Mouse (Mus musculus): ENCODE measurements around the gene Asic4. TPM values are rescaled to one million over a fixed set of nuclear protein-coding genes. Genes with fewer than 3 reads are reported as not detected.

The Asic4 gene
- polyA plus RNA-seq, 1 experiment from 2014 or later: 19.0 TPM

GRCm38 (mm10) chr1:75507006-75507405 is 56.8 kb downstream of the Asic4 start, which contains the start of gene Inha:
Gene Inha (plus strand): TSS chr1:75507077.
- Histone ChIP-seq H3K9ac (peak within 1 kb of the TSS; percentile 96), H3K4me2 (replicated peaks) (peak within 1 kb of the TSS; percentile 92), H3K4me3 (peak within 1 kb of the TSS; percentile 79), H3K4me1 (peaks cover 32% of the 10 kb centered on the region), H3K9me3 (replicated peaks) (no peaks in the 10 kb centered on the region), H3K27ac (peak within 1 kb of the TSS; percentile 89), H3K36me3 (peaks cover 11% of the 10 kb centered on the region), H3K27me3 (peaks cover 43% of the 10 kb centered on the region)
- 73% methylated on average over 10 of the region's 10 CpGs for WGBS
- ATAC-seq (ENCODE audit: low FRiP score): no peak

GRCm38 (mm10) chr1:75509586-75509985 is 59.4 kb downstream of the Asic4 start:
- no peaks in the 10 kb centered on the region for H3K36me3 ChIP-seq
- no peak overlapping the region for H3K27ac ChIP-seq
- WGBS: 57% methylated on average over 20 of the region's 20 CpGs
- peaks cover 31% of the 10 kb centered on the region for H3K27me3 ChIP-seq
- no peak overlapping the region for H3K4me3 ChIP-seq
- no peaks in the 10 kb centered on the region for H3K9me3 ChIP-seq (replicated peaks)
- no peak for ATAC-seq (ENCODE audit: low FRiP score)
- H3K4me1 ChIP-seq: peaks cover 28% of the 10 kb centered on the region
- H3K4me2 ChIP-seq (replicated peaks): no peak overlapping the region
- H3K9ac ChIP-seq: no peak overlapping the region

DNA sequence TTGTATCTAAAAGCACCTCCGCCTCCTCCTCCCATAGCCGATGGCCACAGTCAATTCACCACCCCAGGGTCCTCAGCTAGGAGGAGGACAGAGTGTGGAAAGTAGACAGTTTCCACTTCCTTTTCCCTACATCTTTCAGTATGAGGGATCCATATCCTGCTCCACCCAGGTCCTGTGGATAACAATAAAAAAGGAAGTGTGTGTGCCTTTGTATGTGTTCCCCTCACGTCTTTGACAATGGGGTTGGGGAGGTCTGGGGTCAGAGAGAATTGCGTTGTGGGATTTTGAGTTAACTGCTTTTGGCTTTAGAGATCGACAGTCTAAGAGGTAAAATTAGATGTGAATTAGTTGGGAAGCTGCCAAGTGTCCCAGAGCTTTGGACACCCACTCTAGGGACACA is 59.9 kb downstream of the Asic4 start:
- no peaks in the 10 kb centered on the region for H3K9me3 ChIP-seq (replicated peaks)
- H3K4me3 ChIP-seq: no peak overlapping the region
- 76% methylated on average over 5 of the region's 5 CpGs for WGBS
- H3K27ac ChIP-seq: no peak overlapping the region
- no peak for ATAC-seq (ENCODE audit: low FRiP score)
- no peak overlapping the region for H3K4me2 ChIP-seq (replicated peaks)
- H3K36me3 ChIP-seq: no peaks in the 10 kb centered on the region
- H3K4me1 ChIP-seq: peaks cover 23% of the 10 kb centered on the region
- no peak overlapping the region for H3K9ac ChIP-seq
- H3K27me3 ChIP-seq: peaks cover 31% of the 10 kb centered on the region

DNA sequence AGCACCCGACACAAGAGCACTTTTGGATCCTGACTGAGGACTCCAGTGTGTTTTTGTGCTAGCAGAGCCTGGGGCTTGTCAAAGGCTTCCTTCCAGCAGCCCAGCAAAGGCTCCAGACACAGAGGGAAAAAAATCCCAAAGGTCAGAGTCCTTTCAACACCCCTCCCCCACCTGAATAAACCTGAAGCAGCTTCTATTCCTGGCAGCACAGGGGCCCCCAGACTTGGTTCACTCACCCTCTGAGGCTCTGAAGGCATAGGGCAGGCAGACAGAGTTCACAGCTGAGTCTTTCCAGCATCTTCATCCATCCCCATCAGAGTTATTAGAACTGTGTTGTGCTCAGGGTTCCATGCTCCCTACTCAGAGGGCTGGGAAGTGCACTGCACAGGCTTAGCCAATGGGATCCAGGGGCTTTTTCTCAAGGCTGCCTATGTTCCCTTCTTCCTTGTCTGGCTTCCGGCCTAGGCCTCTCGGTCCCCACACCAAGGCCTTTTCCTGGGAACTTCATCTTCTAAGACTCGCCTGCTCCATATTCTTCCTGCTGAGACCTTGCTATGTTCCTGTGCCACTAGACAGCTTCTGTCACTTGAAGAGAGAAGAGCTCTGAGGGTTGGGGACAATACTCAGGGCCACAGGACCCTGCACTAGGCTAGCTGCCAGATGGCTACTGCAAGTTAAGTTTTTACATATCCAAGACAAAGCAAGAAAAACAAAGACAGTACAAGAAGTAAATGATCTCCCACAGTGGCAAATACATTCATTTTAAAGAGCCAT is 61.4 kb downstream of the Asic4 start:
- peaks cover 15% of the 10 kb centered on the region for H3K4me1 ChIP-seq
- no peak overlapping the region for H3K4me2 ChIP-seq (replicated peaks)
- H3K36me3 ChIP-seq: no peaks in the 10 kb centered on the region
- H3K9me3 ChIP-seq (replicated peaks): no peaks in the 10 kb centered on the region
- H3K27me3 ChIP-seq: peaks cover 29% of the 10 kb centered on the region
- H3K4me3 ChIP-seq: no peak overlapping the region
- H3K27ac ChIP-seq: peak overlapping the region; percentile 7; the same call in 1 of the 2 replicates
- H3K9ac ChIP-seq: no peak overlapping the region; the same call in 1 of the 2 replicates
- WGBS: 47% methylated on average over 4 of the region's 4 CpGs
- no peak for ATAC-seq (ENCODE audit: low FRiP score)

- Histone ChIP-seq H3K27me3 (peaks cover 19% of the 10 kb centered on the region), H3K4me3 (no peak overlapping the region), H3K4me1 (peaks cover 7% of the 10 kb centered on the region; the same call in 1 of the 2 replicates), H3K9ac (no peak overlapping the region), H3K4me2 (replicated peaks) (no peak overlapping the region), H3K36me3 (no peaks in the 10 kb centered on the region), H3K27ac (no peak overlapping the region), H3K9me3 (replicated peaks) (no peaks in the 10 kb centered on the region)
- WGBS: 74% methylated on average over 3 of the region's 3 CpGs
- ATAC-seq (ENCODE audit: low FRiP score): no peak
These were observed 62.3 kb downstream of the Asic4 start for GRCm38 (mm10) chr1:75512550-75512949.

DNA sequence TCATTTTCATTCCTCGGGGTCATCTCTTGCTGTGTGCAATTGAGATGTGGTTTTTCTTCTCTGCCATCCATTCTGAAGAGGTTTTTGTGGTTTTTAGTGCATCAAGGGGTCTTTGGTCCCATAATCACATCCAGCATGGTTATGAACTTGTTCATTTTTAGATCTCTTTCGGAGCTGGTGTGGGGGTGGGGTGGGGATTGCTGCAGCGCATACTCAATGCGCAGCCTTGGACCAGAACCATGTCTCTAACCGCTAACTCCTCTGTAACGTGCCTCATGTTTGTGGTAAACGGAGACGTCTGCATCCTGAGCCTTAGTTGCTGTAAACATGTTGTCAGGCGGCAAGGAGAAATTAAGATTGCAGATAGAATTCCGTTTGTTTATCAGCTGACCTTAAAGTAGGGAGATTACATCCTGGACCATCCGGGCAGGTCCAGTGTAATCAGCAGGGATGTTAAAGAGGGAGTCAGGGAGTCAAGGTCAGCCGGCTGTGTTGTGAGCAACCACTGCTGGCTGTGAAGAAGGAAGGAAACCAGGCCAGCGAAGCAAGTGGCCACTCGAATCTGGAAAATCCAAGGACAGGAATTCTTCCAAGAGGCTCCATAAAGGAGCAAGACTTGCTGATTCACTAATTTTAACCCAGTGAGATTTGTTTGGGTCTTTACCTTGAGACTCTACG is 66.6 kb downstream of the Asic4 start:
- no peak for ATAC-seq (ENCODE audit: low FRiP score)
- Histone ChIP-seq H3K9me3 (replicated peaks) (no peaks in the 10 kb centered on the region), H3K4me2 (replicated peaks) (no peak overlapping the region), H3K27ac (no peak overlapping the region), H3K27me3 (no peaks in the 10 kb centered on the region), H3K9ac (no peak overlapping the region), H3K36me3 (no peaks in the 10 kb centered on the region), H3K4me3 (no peak overlapping the region), H3K4me1 (peaks cover 4% of the 10 kb centered on the region)
- 84% methylated on average over 15 of the region's 15 CpGs for WGBS

GRCm38 (mm10) chr1:75517984-75518383 is 67.7 kb downstream of the Asic4 start:
- Histone ChIP-seq H3K36me3 (no peaks in the 10 kb centered on the region), H3K4me2 (replicated peaks) (no peak overlapping the region), H3K27me3 (no peaks in the 10 kb centered on the region), H3K4me3 (no peak overlapping the region), H3K4me1 (peaks cover 9% of the 10 kb centered on the region), H3K9ac (no peak overlapping the region), H3K27ac (no peak overlapping the region), H3K9me3 (replicated peaks) (no peaks in the 10 kb centered on the region)
- no peak for ATAC-seq (ENCODE audit: low FRiP score)
- WGBS: 56% methylated on average over 4 of the region's 4 CpGs

GRCm38 (mm10) chr1:75518427-75518826 is 68.2 kb downstream of the Asic4 start:
- WGBS: 97% methylated on average over 4 of the region's 4 CpGs
- Histone ChIP-seq H3K27ac (no peak overlapping the region), H3K4me1 (peaks cover 9% of the 10 kb centered on the region), H3K9ac (no peak overlapping the region), H3K4me3 (no peak overlapping the region), H3K36me3 (no peaks in the 10 kb centered on the region), H3K27me3 (no peaks in the 10 kb centered on the region), H3K9me3 (replicated peaks) (no peaks in the 10 kb centered on the region), H3K4me2 (replicated peaks) (no peak overlapping the region)
- ATAC-seq (ENCODE audit: low FRiP score): no peak

DNA sequence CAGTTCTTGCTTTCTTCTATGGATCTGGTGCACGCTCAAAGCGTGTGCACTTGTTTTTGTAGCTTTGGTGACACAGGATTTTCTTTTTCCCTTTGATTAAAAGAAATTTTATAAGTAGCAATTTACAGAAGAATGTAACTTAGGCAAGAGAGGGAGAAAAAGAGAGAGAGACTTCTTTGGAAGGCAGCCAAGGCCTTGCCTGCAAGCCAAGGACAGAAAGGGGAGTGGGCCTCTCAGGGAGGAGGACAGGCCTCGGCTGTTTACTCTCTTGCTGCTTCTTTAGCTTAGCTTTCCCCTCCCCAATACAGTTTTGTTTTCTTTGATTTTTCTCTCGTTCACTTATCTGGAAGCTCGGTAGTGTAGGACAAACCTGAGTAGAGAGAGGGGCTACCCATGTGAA is 69.3 kb downstream of the Asic4 start:
- WGBS: 90% methylated on average over 5 of the region's 5 CpGs
- H3K9ac ChIP-seq: no peak overlapping the region
- ATAC-seq (ENCODE audit: low FRiP score): no peak
- H3K9me3 ChIP-seq (replicated peaks): no peaks in the 10 kb centered on the region
- H3K4me2 ChIP-seq (replicated peaks): no peak overlapping the region
- no peaks in the 10 kb centered on the region for H3K36me3 ChIP-seq
- H3K27me3 ChIP-seq: no peaks in the 10 kb centered on the region
- peaks cover 9% of the 10 kb centered on the region for H3K4me1 ChIP-seq
- H3K4me3 ChIP-seq: no peak overlapping the region
- no peak overlapping the region for H3K27ac ChIP-seq

DNA sequence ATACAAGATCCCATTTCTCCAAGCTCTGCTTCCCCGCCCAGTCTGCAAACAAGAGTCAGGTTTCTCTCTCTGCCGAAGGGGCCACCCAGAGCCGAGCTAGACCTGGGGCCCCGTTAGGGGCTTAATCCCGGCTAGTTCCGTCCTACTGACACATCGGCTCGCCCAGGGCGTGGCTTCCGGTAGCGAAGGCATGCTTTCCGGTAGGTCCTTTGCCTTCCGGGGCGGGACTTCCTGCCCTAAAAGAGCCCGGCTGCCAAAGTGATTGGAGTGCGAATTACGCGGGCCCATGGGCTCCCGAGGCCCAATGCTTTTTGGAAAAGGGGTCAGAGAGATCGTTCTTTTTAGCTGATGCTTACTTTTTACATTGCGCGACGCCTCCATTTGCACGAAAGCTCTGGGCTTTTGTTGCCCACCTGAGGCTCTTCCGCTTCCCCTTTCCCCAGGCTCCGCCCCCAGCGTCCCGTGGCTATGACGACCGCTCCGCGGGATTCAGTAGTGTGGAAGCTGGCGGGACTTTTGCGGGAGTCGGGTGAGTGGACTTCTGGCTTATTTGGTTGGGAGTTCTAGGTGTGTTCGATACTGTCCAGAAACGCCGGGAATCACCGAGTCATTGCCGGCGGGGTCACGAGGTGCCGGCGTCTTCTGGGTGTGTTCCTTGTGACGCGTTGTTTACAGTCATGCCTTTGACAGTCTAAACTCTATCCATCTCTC is 71.2 kb downstream of the Asic4 start, which contains the start of gene Stk11ip:
Stk11ip (plus strand) TSS at position 209 of the 711 bp plus-strand sequence.
- H3K27ac ChIP-seq: peak within 1 kb of the TSS; percentile 86
- H3K27me3 ChIP-seq: no peaks in the 10 kb centered on the region
- ATAC-seq (ENCODE audit: low FRiP score): peak; percentile 97
- H3K36me3 ChIP-seq: peaks cover 4% of the 10 kb centered on the region
- WGBS: under 1% methylated on average over 46 of the region's 46 CpGs
- H3K9me3 ChIP-seq (replicated peaks): no peaks in the 10 kb centered on the region
- H3K9ac ChIP-seq: peak within 1 kb of the TSS; percentile 54
- peaks cover 9% of the 10 kb centered on the region for H3K4me1 ChIP-seq
- peak within 1 kb of the TSS; percentile 71 for H3K4me2 ChIP-seq (replicated peaks)
- peak within 1 kb of the TSS; percentile 66 for H3K4me3 ChIP-seq
